Mouse (Mus musculus) limb, embryonic 13.5 days (tissue): Measurements from ENCODE around the gene Rab40b. TPM values are rescaled to one million over a fixed set of nuclear protein-coding genes. Genes with fewer than 3 reads are reported as not detected.
"Not testable (repeated sequence)": the region's sequence is repeated elsewhere in the genome, so short reads cannot be mapped to it uniquely, and the experiment has no call there.

ENCODE experiments used
- ATAC-seq: fragments of 200-750 bp; cut with Nextera tagmentation; 2 replicates; pipeline ENCODE4 v1.8.0; 2017; ENCODE audit warnings: low read depth, moderate number of reproducible peaks, moderate TSS enrichment; ENCODE audit not compliant: low FRiP score
- H3K27ac ChIP-seq: fragments of 300-500 bp; sonication (generic); 2 replicates; pipeline ENCODE4 v1.5.1; 2015; ENCODE audit warnings: inconsistent platforms, mild to moderate bottlenecking, moderate library complexity
- H3K27me3 ChIP-seq: fragments of 300-500 bp; sonication (generic); 2 replicates; pipeline ENCODE4 v1.6.1; 2015; ENCODE audit warnings: mild to moderate bottlenecking, inconsistent platforms
- H3K36me3 ChIP-seq: fragments of 300-500 bp; sonication (generic); 2 replicates; pipeline ENCODE4 v1.6.1; 2015; ENCODE audit warnings: inconsistent platforms, mild to moderate bottlenecking, moderate library complexity
- H3K4me1 ChIP-seq: fragments of 300-500 bp; sonication (generic); 2 replicates; pipeline ENCODE4 v1.6.1; 2015; ENCODE audit warnings: inconsistent platforms
- H3K4me2 ChIP-seq: fragments of 300-500 bp; sonication (generic); replicated peaks from 2 replicates; pipeline ENCODE4 v1.6.1; 2015; ENCODE audit warnings: inconsistent platforms, mild to moderate bottlenecking, moderate library complexity
- H3K4me3 ChIP-seq: fragments of 300-500 bp; sonication (generic); 2 replicates; pipeline ENCODE4 v1.5.1; 2015; ENCODE audit warnings: moderate library complexity, mild to moderate bottlenecking, inconsistent platforms
- H3K9ac ChIP-seq: fragments of 300-500 bp; sonication (generic); 2 replicates; pipeline ENCODE4 v1.6.1; 2015; ENCODE audit warnings: mild to moderate bottlenecking, inconsistent platforms
- H3K9me3 ChIP-seq: fragments of 300-500 bp; sonication (generic); 2 replicates; pipeline ENCODE4 v1.6.1; 2016; ENCODE audit warnings: inconsistent platforms
- WGBS: fragments of 180-500 bp; shearing (Covaris S2); methylation state at CpG from one replicate; pipeline ENCODE4 v1.1.7; 2015; 5-methylcytosine and 5-hydroxymethylcytosine counted together
- polyA plus RNA-seq: library from polyadenylated mRNA; unstranded; fragments of >200 nt; fragmentation: Nextera tagmentation; extraction: Ambion mirVana; gene quantifications from 2 replicates; pipeline ENCODE4 v1.2.1, GENCODE M21; 2015

The Rab40b gene
- polyA plus RNA-seq, 1 experiment from 2014 or later: 13.1 TPM

DNA sequence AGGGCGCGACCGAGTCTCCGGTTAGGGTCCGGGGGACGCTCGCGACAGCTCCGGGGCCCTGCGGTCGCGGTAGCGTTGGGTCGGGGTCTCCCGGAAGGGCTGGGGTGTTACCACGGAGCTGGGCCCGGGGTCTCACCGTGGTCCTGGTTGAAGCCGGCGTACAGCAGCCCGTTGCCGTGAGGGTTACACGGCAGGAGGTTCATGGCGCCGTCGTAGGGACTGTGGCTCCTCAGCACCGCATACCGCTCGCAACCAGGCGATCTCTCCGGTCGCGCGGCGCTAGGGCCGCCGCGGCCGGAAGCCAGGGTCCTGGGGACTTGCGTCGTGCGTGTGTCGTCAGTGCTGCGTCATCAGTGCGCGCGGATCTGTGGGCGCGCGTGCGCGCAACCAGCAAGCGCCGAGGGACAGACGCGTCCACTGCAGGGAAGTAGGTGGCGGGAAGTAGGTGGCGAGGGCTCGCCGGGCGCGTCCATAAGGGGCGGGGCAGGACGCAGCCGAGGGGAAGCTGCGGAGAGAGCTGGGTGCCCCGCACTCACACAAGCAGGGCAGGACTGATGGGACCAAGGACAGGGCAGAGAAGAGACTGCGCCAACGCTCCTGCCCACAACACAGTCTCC, 33.9 kb downstream of the Rab40b start, which contains the start of gene Wdr45b:
TSS of gene Wdr45b (minus strand) at position 355 of the 617 bp plus-strand sequence.
- Histone ChIP-seq H3K9ac (peak within 1 kb of the TSS; percentile 94), H3K4me1 (peaks cover 24% of the 10 kb centered on the region), H3K9me3 (no peaks in the 10 kb centered on the region), H3K36me3 (peaks cover under 1% of the 10 kb centered on the region), H3K4me3 (peak within 1 kb of the TSS; percentile 95), H3K27me3 (no peaks in the 10 kb centered on the region), H3K27ac (peak within 1 kb of the TSS; percentile 85), H3K4me2 (peak within 1 kb of the TSS; percentile 94)
- peak; percentile 98 for ATAC-seq
- WGBS: under 1% methylated on average over 69 of the region's 69 CpGs

DNA sequence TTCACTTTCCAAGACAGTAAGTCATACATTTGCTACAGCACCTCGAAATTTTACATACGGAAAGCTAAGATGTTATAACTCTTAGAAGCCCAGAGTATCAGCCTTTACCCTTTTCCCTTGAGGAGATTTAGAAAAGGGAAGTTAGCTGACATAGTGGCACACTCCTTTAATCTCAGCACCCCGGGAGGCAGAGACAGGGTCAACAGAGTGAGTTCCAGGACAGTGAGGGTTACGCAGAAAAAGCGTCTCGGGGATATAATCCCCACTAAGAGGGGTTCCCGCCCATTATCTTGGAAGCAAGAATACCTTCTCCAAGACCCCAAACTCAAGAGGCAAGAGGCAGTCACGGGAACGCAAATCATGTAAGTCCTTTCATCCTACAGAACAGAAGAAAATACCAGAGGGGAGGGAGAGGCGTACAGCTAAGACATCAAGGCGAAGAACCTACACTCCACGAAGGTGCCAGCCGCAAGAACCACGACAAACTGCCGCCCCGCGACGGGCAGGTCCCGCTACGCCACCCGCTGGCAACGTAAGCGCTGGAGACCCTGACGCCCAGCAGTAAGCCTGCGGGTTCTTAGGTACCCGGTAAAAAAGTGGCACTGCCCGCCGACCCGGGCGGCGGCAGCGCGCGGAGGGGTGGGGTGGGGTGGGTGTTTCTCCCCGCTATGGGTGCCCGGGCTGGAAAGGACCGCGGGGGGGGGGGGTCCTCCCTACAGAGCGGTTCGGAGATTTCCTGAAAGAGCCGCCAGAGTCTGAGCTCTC, 34.5 kb downstream of the Rab40b start:
- Histone ChIP-seq H3K27ac (peak overlapping the region; percentile 85), H3K9ac (peak overlapping the region; percentile 94), H3K4me3 (peak overlapping the region; percentile 95), H3K4me1 (peaks cover 24% of the 10 kb centered on the region), H3K9me3 (no peaks in the 10 kb centered on the region), H3K36me3 (peaks cover 6% of the 10 kb centered on the region), H3K27me3 (no peaks in the 10 kb centered on the region), H3K4me2 (peak overlapping the region; percentile 94)
- ATAC-seq: no peak; the same call in none of the 2 replicates
- 4% methylated on average over 38 of the region's 41 CpGs for WGBS

DNA sequence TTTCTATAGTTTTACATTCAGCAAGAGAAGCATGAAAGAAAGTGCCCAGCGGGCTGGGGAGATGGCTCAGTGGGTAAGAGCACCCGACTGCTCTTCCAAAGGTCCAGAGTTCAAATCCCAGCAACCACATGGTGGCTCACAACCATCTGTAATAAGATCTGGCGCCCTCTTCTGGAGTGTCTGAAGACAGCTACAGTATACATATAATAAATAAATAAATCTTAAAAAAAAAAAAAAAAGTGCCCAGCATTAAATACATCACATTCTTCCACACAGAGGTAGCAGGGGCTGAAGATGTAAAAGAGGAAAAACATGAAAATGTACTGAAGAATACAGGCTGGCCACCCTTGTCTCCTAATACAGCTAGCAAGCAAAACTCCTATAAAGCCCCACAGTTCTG, 39.3 kb downstream of the Rab40b start:
- not testable (repeated sequence) for ATAC-seq, H3K27ac ChIP-seq, H3K4me3 ChIP-seq, H3K27me3 ChIP-seq, H3K9me3 ChIP-seq, H3K4me2 ChIP-seq, H3K9ac ChIP-seq
- Histone ChIP-seq H3K36me3 (peaks cover 44% of the 10 kb centered on the region), H3K4me1 (peaks cover 16% of the 10 kb centered on the region)
- 83% methylated on average over 3 of the region's 3 CpGs for WGBS

DNA sequence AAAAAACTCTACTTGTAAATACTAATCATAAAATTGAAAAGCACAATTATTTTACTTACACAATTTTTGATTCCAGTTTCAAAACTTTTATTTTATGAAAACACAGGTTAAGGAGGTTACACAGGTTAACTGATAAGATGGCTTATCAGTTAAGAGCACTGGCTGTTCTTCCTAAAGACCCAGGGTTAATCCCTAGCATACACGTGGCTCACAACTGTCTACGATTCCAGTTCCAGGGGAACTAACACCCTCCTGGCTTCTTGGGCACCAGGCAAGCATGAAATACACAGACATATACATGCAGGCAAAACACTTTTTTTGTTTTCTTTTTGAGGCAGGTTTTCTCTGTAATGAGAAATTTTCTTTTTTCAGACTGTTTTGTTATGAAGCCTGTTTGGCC, 39.9 kb downstream of the Rab40b start:
- Histone ChIP-seq H3K27ac (no peak overlapping the region), H3K4me3 (no peak overlapping the region), H3K9me3 (no peaks in the 10 kb centered on the region), H3K9ac (no peak overlapping the region), H3K4me2 (no peak overlapping the region), H3K36me3 (peaks cover 49% of the 10 kb centered on the region), H3K4me1 (peaks cover 12% of the 10 kb centered on the region), H3K27me3 (no peaks in the 10 kb centered on the region)
- WGBS: 93% methylated on average over 2 of the region's 2 CpGs
- no peak for ATAC-seq

DNA sequence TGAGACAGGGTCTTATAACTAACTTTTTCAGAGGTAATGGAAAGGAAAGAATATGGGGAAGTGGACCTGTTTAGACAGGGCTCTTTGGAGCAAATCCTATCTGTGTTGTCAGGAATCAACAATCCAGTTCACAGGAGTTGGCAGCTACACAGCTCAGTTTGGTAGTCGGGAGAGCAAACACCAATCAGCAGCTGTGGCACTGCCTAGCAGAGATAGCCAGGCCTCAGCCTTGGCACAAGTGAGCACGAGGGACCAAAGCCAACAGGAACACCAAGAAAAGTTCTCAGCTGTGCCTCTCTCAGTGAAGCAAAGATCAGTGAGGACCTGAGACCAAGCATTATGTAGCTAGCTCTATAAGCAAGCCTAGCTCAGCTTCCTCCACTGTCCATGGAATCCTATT, 41.0 kb downstream of the Rab40b start:
- Histone ChIP-seq H3K9ac (no peak overlapping the region), H3K9me3 (no peaks in the 10 kb centered on the region), H3K4me1 (peaks cover under 1% of the 10 kb centered on the region; the same call in 1 of the 2 replicates), H3K36me3 (peaks cover 53% of the 10 kb centered on the region), H3K27ac (no peak overlapping the region), H3K4me2 (no peak overlapping the region), H3K27me3 (no peaks in the 10 kb centered on the region), H3K4me3 (no peak overlapping the region)
- ATAC-seq: no peak
- 89% methylated on average over 2 of the region's 2 CpGs for WGBS

DNA sequence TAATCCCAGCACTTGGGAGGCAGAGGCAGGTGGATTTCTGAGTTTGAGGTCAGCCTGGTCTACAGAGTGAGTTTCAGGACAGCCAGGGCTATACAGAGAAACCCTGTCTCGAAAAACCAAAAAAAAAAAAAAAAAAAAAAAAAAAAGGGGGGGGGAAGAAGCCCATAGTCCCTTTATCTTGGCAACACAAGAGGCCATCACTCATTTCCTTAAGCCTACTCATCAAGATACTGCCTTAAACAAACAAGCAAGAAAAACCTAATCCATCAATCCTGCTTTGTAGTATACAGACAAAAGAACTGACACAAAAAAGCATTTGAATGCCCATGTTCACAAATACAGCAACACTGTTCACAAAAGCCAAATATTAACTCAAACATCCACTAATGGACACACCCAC, 45.6 kb downstream of the Rab40b start:
- ATAC-seq, H3K27ac ChIP-seq, H3K4me2 ChIP-seq, H3K9ac ChIP-seq, H3K9me3 ChIP-seq, H3K4me3 ChIP-seq, H3K4me1 ChIP-seq, H3K27me3 ChIP-seq: not testable (repeated sequence)
- peaks cover 64% of the 10 kb centered on the region for H3K36me3 ChIP-seq
- 83% methylated on average over 1 of the region's 1 CpGs for WGBS

DNA sequence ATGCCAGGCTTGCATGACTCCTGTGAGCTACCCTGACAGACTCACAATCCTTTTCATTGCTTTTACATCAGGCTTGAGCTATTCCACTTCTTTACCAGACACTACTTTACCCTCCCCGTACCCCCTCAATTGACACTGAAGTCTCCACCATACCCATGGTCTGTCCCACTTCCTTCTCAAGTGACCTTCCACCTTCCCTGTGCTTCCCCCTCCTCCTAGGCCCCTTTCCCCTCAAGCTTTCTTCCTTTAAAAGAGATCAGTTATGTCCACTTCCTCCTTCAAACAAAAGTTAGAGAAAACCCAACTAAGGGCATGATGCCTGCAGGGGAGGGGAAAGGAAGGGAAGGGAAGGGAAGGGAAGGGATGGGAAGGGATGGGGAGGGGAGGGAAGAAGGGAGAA, 47.8 kb downstream of the Rab40b start:
- Histone ChIP-seq H3K9me3 (no peaks in the 10 kb centered on the region), H3K27me3 (no peaks in the 10 kb centered on the region), H3K4me1 (no peaks in the 10 kb centered on the region), H3K4me3 (no peak overlapping the region), H3K36me3 (peaks cover 63% of the 10 kb centered on the region), H3K27ac (no peak overlapping the region), H3K4me2 (no peak overlapping the region), H3K9ac (no peak overlapping the region)
- ATAC-seq: no peak
- 90% methylated on average over 1 of the region's 1 CpGs for whole genome bisulfite sequencing

DNA sequence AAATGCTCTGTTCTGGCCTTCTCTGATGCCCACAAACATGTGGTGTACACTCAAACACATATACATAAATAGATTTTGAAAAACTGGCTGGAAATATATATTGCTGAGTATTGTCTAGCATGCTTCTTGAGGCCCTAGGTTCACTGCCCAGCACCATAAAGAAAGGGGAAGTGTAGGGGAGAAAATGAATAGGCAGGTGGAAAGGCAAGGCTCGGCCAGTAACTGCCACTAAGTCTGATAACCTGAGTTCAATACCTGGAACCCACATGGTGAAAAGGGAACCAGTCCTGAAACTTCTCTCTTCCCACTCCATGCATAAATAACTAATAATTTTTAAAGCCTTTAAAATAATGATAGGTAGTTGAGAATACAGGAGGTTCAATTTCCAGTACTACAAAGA, 48.4 kb downstream of the Rab40b start:
- H3K27ac ChIP-seq: no peak overlapping the region

DNA sequence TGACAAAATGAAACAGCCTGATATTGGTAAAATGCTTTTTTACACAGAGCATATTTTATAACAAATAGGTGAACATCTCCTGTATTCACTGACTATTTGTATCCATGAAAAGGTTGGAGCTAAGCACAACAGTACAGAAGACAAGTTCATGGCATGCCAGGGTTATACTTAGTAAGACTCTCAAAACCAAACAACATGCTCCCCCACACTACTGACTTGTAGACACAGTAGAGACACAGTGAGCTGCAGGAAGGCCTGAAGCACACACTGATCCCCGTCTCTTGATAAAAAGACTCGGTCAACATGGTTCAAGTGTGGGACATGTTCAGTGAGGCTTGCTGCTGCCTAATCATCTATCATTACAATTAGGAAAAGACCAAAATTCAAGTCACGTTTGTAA, 56.4 kb downstream of the Rab40b start:
- no peak for ATAC-seq
- no peak overlapping the region for H3K4me2 ChIP-seq
- H3K9ac ChIP-seq: no peak overlapping the region
- no peaks in the 10 kb centered on the region for H3K9me3 ChIP-seq
- no peaks in the 10 kb centered on the region for H3K27me3 ChIP-seq
- H3K4me3 ChIP-seq: no peak overlapping the region
- no peak overlapping the region for H3K27ac ChIP-seq
- H3K36me3 ChIP-seq: peaks cover 91% of the 10 kb centered on the region
- no peaks in the 10 kb centered on the region for H3K4me1 ChIP-seq
- 95% methylated on average over 3 of the region's 3 CpGs for WGBS

More for the DNA sequence above, 48.4 kb downstream of the Rab40b start:
- H3K4me1 ChIP-seq: no peaks in the 10 kb centered on the region
- H3K27me3 ChIP-seq: no peaks in the 10 kb centered on the region
- peaks cover 63% of the 10 kb centered on the region for H3K36me3 ChIP-seq
- no peak overlapping the region for H3K4me2 ChIP-seq
- no peaks in the 10 kb centered on the region for H3K9me3 ChIP-seq
- no peak overlapping the region for H3K4me3 ChIP-seq
- no peak overlapping the region for H3K9ac ChIP-seq
- 83% methylated on average over 1 of the region's 1 CpGs for WGBS
- no peak for ATAC-seq

DNA sequence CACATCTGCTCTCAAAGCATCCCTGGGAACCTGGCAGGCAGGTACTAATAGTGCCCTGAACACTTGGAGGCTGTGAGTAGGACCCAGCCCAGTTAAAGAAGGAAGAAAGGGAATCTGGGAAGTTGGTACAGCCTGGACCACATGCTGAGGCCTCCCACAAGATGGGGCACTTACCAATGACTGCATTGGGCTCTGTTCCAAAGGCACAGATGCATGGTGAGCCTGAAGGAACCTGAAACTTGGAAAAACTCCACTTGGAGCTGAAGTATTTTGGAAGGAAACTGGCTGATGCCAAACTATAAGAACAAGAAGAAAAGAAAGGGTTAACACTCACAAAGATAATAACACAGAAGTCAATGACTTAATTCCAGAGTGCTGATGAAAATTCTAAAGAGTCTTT, 59.4 kb downstream of the Rab40b start:
- peaks cover 70% of the 10 kb centered on the region for H3K36me3 ChIP-seq
- H3K9ac ChIP-seq: no peak overlapping the region
- H3K4me3 ChIP-seq: no peak overlapping the region
- H3K9me3 ChIP-seq: no peaks in the 10 kb centered on the region
- no peak overlapping the region for H3K27ac ChIP-seq
- H3K4me2 ChIP-seq: no peak overlapping the region
- H3K27me3 ChIP-seq: no peaks in the 10 kb centered on the region
- ATAC-seq: no peak
- H3K4me1 ChIP-seq: no peaks in the 10 kb centered on the region

DNA sequence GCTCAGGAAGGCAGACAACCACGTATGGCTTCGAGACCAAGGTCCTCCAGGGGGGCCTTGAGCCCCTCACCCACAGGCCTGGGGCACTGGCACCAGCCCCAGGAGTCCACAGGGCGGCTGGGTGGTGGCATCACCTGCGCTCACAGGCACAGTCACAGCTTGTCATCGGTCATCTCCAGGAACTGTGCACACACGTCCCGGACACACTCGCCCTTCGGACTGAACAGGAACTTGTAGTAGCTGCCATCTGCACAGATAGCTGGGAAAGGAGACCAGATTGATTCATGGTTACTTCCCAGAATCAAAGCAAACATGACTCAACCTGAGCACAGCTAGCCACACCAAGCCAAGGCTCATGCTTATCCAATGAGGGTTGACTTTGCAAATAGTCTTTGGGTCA, 59.8 kb downstream of the Rab40b start:
- Histone ChIP-seq H3K9me3 (no peaks in the 10 kb centered on the region), H3K4me2 (no peak overlapping the region), H3K9ac (no peak overlapping the region), H3K4me3 (no peak overlapping the region), H3K36me3 (peaks cover 68% of the 10 kb centered on the region), H3K27me3 (no peaks in the 10 kb centered on the region), H3K4me1 (no peaks in the 10 kb centered on the region), H3K27ac (no peak overlapping the region)
- WGBS: 96% methylated on average over 9 of the region's 9 CpGs
- no peak for ATAC-seq

DNA sequence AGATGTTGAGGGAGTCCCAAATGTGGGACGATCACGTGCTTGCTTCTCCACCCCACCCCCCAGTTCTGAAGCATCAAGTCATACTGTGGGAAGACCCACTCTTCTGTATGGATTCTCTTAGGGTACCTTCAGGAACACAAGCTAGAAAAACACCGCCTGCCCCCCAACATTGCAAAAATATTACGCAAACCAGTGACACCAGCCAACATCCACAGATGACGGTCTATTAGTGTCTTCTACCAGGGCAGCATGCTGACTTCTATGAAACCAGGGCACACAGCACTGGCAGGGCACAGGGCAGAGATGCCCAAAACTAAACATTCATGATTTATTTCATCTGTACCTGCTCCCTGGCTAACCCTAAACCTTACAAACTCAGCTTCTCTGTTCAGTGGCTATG, 61.4 kb downstream of the Rab40b start:
- Histone ChIP-seq H3K36me3 (peaks cover 53% of the 10 kb centered on the region), H3K9ac (no peak overlapping the region), H3K9me3 (no peaks in the 10 kb centered on the region), H3K27ac (no peak overlapping the region), H3K27me3 (no peaks in the 10 kb centered on the region), H3K4me2 (no peak overlapping the region), H3K4me3 (no peak overlapping the region), H3K4me1 (no peaks in the 10 kb centered on the region)
- 94% methylated on average over 5 of the region's 5 CpGs for WGBS
- no peak for ATAC-seq
